Mouse (Mus musculus) ES-Bruce4 (cell line): Measurements from ENCODE around the gene Cdc42ep1.

Experiments used
- CTCF ChIP-seq: IDR thresholded peaks from one replicate; pipeline ENCODE4 v1.8.1; 2011; ENCODE audit warnings: low read depth, low read length
- EP300 ChIP-seq: IDR thresholded peaks from 2 replicates; pipeline ENCODE4 v1.6.1; 2011; ENCODE audit warnings: low read depth, low read length; ENCODE audit not compliant: insufficient read depth
- POLR2A ChIP-seq: IDR thresholded peaks from one replicate; pipeline ENCODE4 v1.8.1; 2011; ENCODE audit warnings: low read length; ENCODE audit not compliant: insufficient read depth

GRCm38 (mm10) chr15:78868826-78869233 lies 26.4 kb downstream of the Cdc42ep1 start:
- TF ChIP-seq POLR2A (no peak), EP300 (no peak), CTCF (no peak)
